Mouse (Mus musculus): ENCODE results near the gene Epb41l1.

DNA sequence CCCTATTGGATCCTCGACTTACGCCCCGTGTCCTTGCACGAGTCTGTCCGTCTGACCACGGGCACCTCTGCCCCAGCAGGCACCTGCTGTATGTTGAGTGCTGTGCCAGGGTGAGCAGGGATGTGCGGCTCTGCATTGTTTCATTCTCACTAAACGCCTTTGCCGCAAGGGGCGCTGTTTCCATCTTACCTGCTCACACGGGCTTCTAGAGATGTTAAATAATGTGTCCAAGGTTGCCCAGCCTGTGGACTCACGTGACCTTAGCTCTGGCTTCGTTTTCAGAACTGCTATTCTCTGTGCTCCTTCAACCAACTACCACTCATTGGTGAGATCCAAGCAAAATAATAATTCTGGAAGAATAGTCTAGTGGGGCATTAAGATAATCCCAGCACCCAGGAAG, 61.6 kb downstream of the Epb41l1 start:
- peak; percentile 51 for TF ChIP-seq CTCF (IDR thresholded peaks at IDR 0.05; ENCODE audit: low read depth)
- no peak for TF ChIP-seq EP300 (IDR thresholded peaks at IDR 0.05; ENCODE audit: low read depth)
